Mouse (Mus musculus) limb, embryonic 14.5 days (tissue): ENCODE results near the gene Lpin1. TPM values are rescaled to one million over a fixed set of nuclear protein-coding genes. Genes with fewer than 3 reads are reported as not detected.

ENCODE experiments used
- ATAC-seq: fragments of 200-750 bp; cut with Nextera tagmentation; 2 replicates; pipeline ENCODE4 v1.8.0; 2017; ENCODE audit warnings: low read depth, moderate number of reproducible peaks, moderate TSS enrichment; ENCODE audit not compliant: low FRiP score
- DNase-seq: peaks from one replicate; pipeline ENCODE4 v3.0.0-alpha.2; 2015; ENCODE audit warnings: low spot score
- H3K27ac ChIP-seq: fragments of 300-500 bp; sonication (generic); replicated peaks from 2 replicates; pipeline ENCODE4 v1.5.1; 2014; ENCODE audit warnings: low read depth, mild to moderate bottlenecking, low read length, moderate library complexity, mixed read lengths
- H3K27me3 ChIP-seq: fragments of 300-500 bp; sonication (generic); 2 replicates; pipeline ENCODE4 v1.6.1; 2014; ENCODE audit warnings: low read length, mixed read lengths; ENCODE audit not compliant: control insufficient read depth, insufficient read depth
- H3K36me3 ChIP-seq: fragments of 300-500 bp; sonication (generic); 2 replicates; pipeline ENCODE4 v1.6.1; 2014; ENCODE audit warnings: mild to moderate bottlenecking, low read length, moderate library complexity, mixed read lengths; ENCODE audit not compliant: control insufficient read depth, insufficient read depth
- H3K4me1 ChIP-seq: fragments of 300-500 bp; sonication (generic); 2 replicates; pipeline ENCODE4 v1.6.1; 2014; ENCODE audit warnings: antibody characterized with exemption, low read length, mixed read lengths; ENCODE audit not compliant: control insufficient read depth, insufficient read depth
- H3K4me2 ChIP-seq: fragments of 300-500 bp; sonication (generic); replicated peaks from 2 replicates; pipeline ENCODE4 v1.6.1; 2014; ENCODE audit warnings: low read depth, mild to moderate bottlenecking, low read length, moderate library complexity; ENCODE audit not compliant: severe bottlenecking
- H3K4me3 ChIP-seq: fragments of 300-500 bp; sonication (generic); replicated peaks from 2 replicates; pipeline ENCODE4 v1.5.1; 2014; ENCODE audit warnings: low read length
- H3K9ac ChIP-seq: fragments of 300-500 bp; sonication (generic); 2 replicates; pipeline ENCODE4 v1.6.1; 2014; ENCODE audit warnings: mild to moderate bottlenecking, low read depth, low read length, moderate library complexity; ENCODE audit not compliant: severe bottlenecking
- H3K9me3 ChIP-seq: fragments of 300-500 bp; sonication (generic); 2 replicates; pipeline ENCODE4 v1.6.1; 2016; ENCODE audit warnings: low read length; ENCODE audit not compliant: control insufficient read depth
- POLR2A ChIP-seq: fragments of 200-500 bp; IDR thresholded peaks from 2 replicates; pipeline ENCODE4 v1.8.0; 2012; ENCODE audit warnings: inconsistent platforms, mild to moderate bottlenecking, moderate library complexity, borderline replicate concordance; ENCODE audit not compliant: insufficient read depth, insufficient read length; ENCODE audit errors: extremely low read depth
- WGBS: fragments of 180-500 bp; shearing (Covaris S2); extraction: QIAGEN DNeasy Blood & Tissue Kit; methylation state at CpG from one replicate; pipeline ENCODE4 v1.1.7; 2014; 5-methylcytosine and 5-hydroxymethylcytosine counted together
- polyA plus RNA-seq, 2 experiments: library from polyadenylated mRNA; depleted of rRNA in 1 of 2; stranded (reverse) in 1 of 2; unstranded in 1 of 2; fragments of >200 nt; fragmentation: Nextera tagmentation in 1 of 2; extraction: Ambion mirVana in 1 of 2; gene quantifications; 2 replicates each; pipeline versions ENCODE4 v1.2.1 to v1.2.3; 2012 to 2014

The Lpin1 gene
- polyA plus RNA-seq (2012; rRNA removed) (6.5 and 6.9 TPM in 2 replicates), polyA plus RNA-seq (2014; fragmentation: Nextera tagmentation; extraction: Ambion mirVana) (6.4 and 7.3 TPM in 2 replicates)

GRCm38 (mm10) chr12:16610936-16611335 lies at the start of gene Lpin1:
TSS of gene Lpin1 (minus strand) at chr12:16610966.
- H3K4me3 ChIP-seq, result no peak within 1 kb of the TSS
- TF ChIP-seq POLR2A, result no peak
- no peaks in the 10 kb centered on the region for H3K27me3 ChIP-seq
- H3K36me3 ChIP-seq, result no peaks in the 10 kb centered on the region
- no peak within 1 kb of the TSS for H3K27ac ChIP-seq
- ATAC-seq (no peak), DNase-seq (no peak)
- no peak within 1 kb of the TSS for H3K9ac ChIP-seq
- no peak within 1 kb of the TSS for H3K4me2 ChIP-seq
- H3K9me3 ChIP-seq, result no peaks in the 10 kb centered on the region
- no peaks in the 10 kb centered on the region for H3K4me1 ChIP-seq
- WGBS, result 80% methylated on average over 2 of the region's 2 CpGs

GRCm38 (mm10) chr12:16656906-16657875 lies 46.4 kb upstream of the Lpin1 start:
- Histone ChIP-seq H3K9me3 (no peaks in the 10 kb centered on the region), H3K4me1 (peaks cover 3% of the 10 kb centered on the region; the same call in 1 of the 2 replicates), H3K9ac (no peak overlapping the region), H3K27ac (no peak overlapping the region), H3K27me3 (peaks cover 29% of the 10 kb centered on the region), H3K36me3 (no peaks in the 10 kb centered on the region), H3K4me2 (no peak overlapping the region), H3K4me3 (no peak overlapping the region)
- DNase-seq, result no peak
- ATAC-seq, result no peak
- TF ChIP-seq POLR2A, result no peak
- WGBS, result 70% methylated on average over 5 of the region's 5 CpGs

- H3K27ac ChIP-seq, result no peak overlapping the region
- 80% methylated on average over 4 of the region's 4 CpGs for WGBS
- no peak for DNase-seq
- no peak overlapping the region for H3K4me2 ChIP-seq
- H3K9ac ChIP-seq, result no peak overlapping the region
- H3K4me1 ChIP-seq, result peaks cover 3% of the 10 kb centered on the region; the same call in 1 of the 2 replicates
- H3K4me3 ChIP-seq, result no peak overlapping the region
- no peak for ATAC-seq
- TF ChIP-seq POLR2A, result no peak
- H3K36me3 ChIP-seq, result no peaks in the 10 kb centered on the region
- H3K9me3 ChIP-seq, result no peaks in the 10 kb centered on the region
- H3K27me3 ChIP-seq, result peaks cover 35% of the 10 kb centered on the region
These were observed 44.8 kb upstream of the Lpin1 start for GRCm38 (mm10) chr12:16655604-16656003.

GRCm38 (mm10) chr12:16653332-16654093 lies 42.7 kb upstream of the Lpin1 start, which contains the start of gene Ntsr2:
TSS of gene Ntsr2 (plus strand) at chr12:16653382.
- H3K4me2 ChIP-seq, result peak within 1 kb of the TSS; percentile 60
- no peak for TF ChIP-seq POLR2A
- H3K9me3 ChIP-seq, result no peaks in the 10 kb centered on the region
- no peak within 1 kb of the TSS for H3K9ac ChIP-seq
- peaks cover 35% of the 10 kb centered on the region for H3K27me3 ChIP-seq
- H3K27ac ChIP-seq, result no peak within 1 kb of the TSS
- DNase-seq, result peak; percentile 72
- H3K36me3 ChIP-seq, result no peaks in the 10 kb centered on the region
- 7% methylated on average over 57 of the region's 58 CpGs for WGBS
- ATAC-seq, result peak; percentile 88
- peak within 1 kb of the TSS; percentile 31 for H3K4me3 ChIP-seq
- peaks cover 3% of the 10 kb centered on the region; the same call in 1 of the 2 replicates for H3K4me1 ChIP-seq

- Histone ChIP-seq H3K27me3 (peaks cover 29% of the 10 kb centered on the region), H3K9ac (no peak overlapping the region), H3K4me2 (no peak overlapping the region), H3K4me3 (no peak overlapping the region), H3K36me3 (no peaks in the 10 kb centered on the region), H3K4me1 (peaks cover 3% of the 10 kb centered on the region; the same call in 1 of the 2 replicates), H3K9me3 (no peaks in the 10 kb centered on the region), H3K27ac (no peak overlapping the region)
- WGBS, result 80% methylated on average over 6 of the region's 6 CpGs
- ATAC-seq (no peak), DNase-seq (no peak)
- no peak for TF ChIP-seq POLR2A
These were observed 39.1 kb upstream of the Lpin1 start for GRCm38 (mm10) chr12:16649819-16650218.
